Mouse (Mus musculus): ENCODE data around the gene Rbm3. TPM values are rescaled to one million over a fixed set of nuclear protein-coding genes. Genes with fewer than 3 reads are reported as not detected.
A peak's percentile ranks its signal among the peaks of the same experiment; 100 is the strongest.

Gene Rbm3
- 381 and 393 TPM in 2 replicates for polyA plus RNA-seq (2015; fragmentation: Nextera tagmentation; extraction: Ambion mirVana)

- peak; percentile 96 for ATAC-seq (replicated peaks)
- Histone ChIP-seq H3K27me3 (no peaks in the 10 kb centered on the region), H3K27ac (replicated peaks) (peak within 1 kb of the TSS; percentile 98), H3K9me3 (no peaks in the 10 kb centered on the region; the same call in 1 of the 2 replicates), H3K9ac (replicated peaks) (peak within 1 kb of the TSS; percentile 85), H3K4me3 (peak within 1 kb of the TSS; percentile 65), H3K4me1 (peaks cover 16% of the 10 kb centered on the region), H3K36me3 (peaks cover 18% of the 10 kb centered on the region; the same call in 1 of the 2 replicates), H3K4me2 (replicated peaks) (peak within 1 kb of the TSS; percentile 71)
- WGBS = 19% methylated on average over 64 of the region's 65 CpGs
Measured at GRCm38 (mm10) chrX:8145153-8145991, at the start of gene Rbm3. Rbm3 (minus strand) TSS chrX:8145880.

DNA sequence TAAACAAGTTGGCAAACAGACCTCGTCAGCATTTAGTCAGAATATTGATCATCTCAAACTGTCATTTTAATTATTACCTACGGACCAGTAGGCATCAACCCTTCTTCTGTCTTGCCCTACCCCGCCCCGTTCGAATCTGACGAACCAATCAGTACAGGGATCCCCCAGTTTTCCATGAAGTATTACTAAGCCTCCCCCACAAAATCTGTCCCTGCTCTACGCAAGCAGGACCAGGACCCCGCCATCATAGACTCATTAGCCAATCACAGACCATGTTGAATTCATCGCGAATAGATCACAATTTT, 47.7 kb upstream of the Rbm3 start, which contains the start of gene Ebp:
Ebp (minus strand) TSS at position 94 of the 305 bp plus-strand sequence.
- no peaks in the 10 kb centered on the region for H3K27me3 ChIP-seq
- H3K9me3 ChIP-seq = no peaks in the 10 kb centered on the region
- H3K36me3 ChIP-seq = no peaks in the 10 kb centered on the region
- peak; percentile 78 for ATAC-seq (replicated peaks)
- H3K27ac ChIP-seq (replicated peaks) = peak within 1 kb of the TSS; percentile 76
- 0 out of 2 replicates have a peak, but pooled peaks cover 6% of the 10 kb centered on the region for H3K4me1 ChIP-seq
- H3K4me3 ChIP-seq = peak within 1 kb of the TSS; percentile 56
- H3K9ac ChIP-seq (replicated peaks) = peak within 1 kb of the TSS; percentile 57
- 21% methylated on average over 10 of the region's 10 CpGs for WGBS
- H3K4me2 ChIP-seq (replicated peaks) = peak within 1 kb of the TSS; percentile 54

- Histone ChIP-seq H3K9ac (replicated peaks) (peak overlapping the region; percentile 57), H3K27me3 (no peaks in the 10 kb centered on the region), H3K4me2 (replicated peaks) (peak overlapping the region; percentile 54), H3K9me3 (no peaks in the 10 kb centered on the region), H3K36me3 (no peaks in the 10 kb centered on the region), H3K27ac (replicated peaks) (peak overlapping the region; percentile 76), H3K4me3 (peak overlapping the region; percentile 56), H3K4me1 (0 out of 2 replicates have a peak, but pooled peaks cover 6% of the 10 kb centered on the region)
- WGBS = 14% methylated on average over 38 of the region's 38 CpGs
- peak; percentile 98 for ATAC-seq (replicated peaks)
Measured at GRCm38 (mm10) chrX:8192640-8193418, 47.1 kb upstream of the Rbm3 start.

- H3K27me3 ChIP-seq = no peaks in the 10 kb centered on the region
- H3K36me3 ChIP-seq = no peaks in the 10 kb centered on the region
- no peak for ATAC-seq (replicated peaks)
- H3K4me2 ChIP-seq (replicated peaks) = peak overlapping the region; percentile 54
- peak overlapping the region; percentile 56 for H3K4me3 ChIP-seq
- H3K9me3 ChIP-seq = no peaks in the 10 kb centered on the region
- H3K27ac ChIP-seq (replicated peaks) = peak overlapping the region; percentile 76; the same call in 1 of the 2 replicates
- H3K4me1 ChIP-seq = 0 out of 2 replicates have a peak, but pooled peaks cover 6% of the 10 kb centered on the region
- 17% methylated on average over 13 of the region's 13 CpGs for WGBS
- peak overlapping the region; percentile 57 for H3K9ac ChIP-seq (replicated peaks)
Measured at GRCm38 (mm10) chrX:8192126-8192639, 46.5 kb upstream of the Rbm3 start.

GRCm38 (mm10) chrX:8182871-8183540, 37.3 kb upstream of the Rbm3 start:
- no peak overlapping the region for H3K9ac ChIP-seq (replicated peaks)
- H3K4me1 ChIP-seq = no peaks in the 10 kb centered on the region
- ATAC-seq (replicated peaks) = no peak
- no peak overlapping the region for H3K4me3 ChIP-seq
- peaks cover 3% of the 10 kb centered on the region; the same call in 1 of the 2 replicates for H3K36me3 ChIP-seq
- H3K4me2 ChIP-seq (replicated peaks) = no peak overlapping the region
- H3K27me3 ChIP-seq = no peaks in the 10 kb centered on the region
- H3K9me3 ChIP-seq = no peaks in the 10 kb centered on the region
- no peak overlapping the region for H3K27ac ChIP-seq (replicated peaks)
- WGBS = 13% methylated on average over 7 of the region's 7 CpGs

DNA sequence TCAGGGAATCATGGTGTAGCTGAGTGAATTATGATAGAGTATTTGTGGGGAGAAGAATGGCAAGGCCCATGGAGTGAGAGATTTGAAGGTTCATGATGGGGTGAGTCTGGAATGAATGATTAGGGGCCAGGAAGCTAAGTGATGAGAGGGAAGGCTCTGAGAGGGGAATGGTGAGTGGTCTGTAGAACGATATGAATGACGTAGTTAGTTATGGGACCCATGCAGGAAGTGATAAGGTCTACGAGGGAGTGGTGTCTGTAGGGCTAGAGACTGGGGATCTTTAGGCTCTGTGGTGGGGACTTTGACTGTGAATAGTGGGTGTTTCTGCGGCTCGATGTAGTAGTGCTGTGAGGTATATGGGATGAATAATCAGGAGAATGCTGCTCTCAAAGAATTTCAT, 34.0 kb upstream of the Rbm3 start:
- Histone ChIP-seq H3K4me2 (replicated peaks) (no peak overlapping the region), H3K27ac (replicated peaks) (no peak overlapping the region), H3K9me3 (no peaks in the 10 kb centered on the region), H3K36me3 (no peaks in the 10 kb centered on the region), H3K9ac (replicated peaks) (no peak overlapping the region), H3K4me3 (no peak overlapping the region), H3K27me3 (no peaks in the 10 kb centered on the region), H3K4me1 (peaks cover 3% of the 10 kb centered on the region)
- ATAC-seq (replicated peaks) = no peak
- 88% methylated on average over 5 of the region's 5 CpGs for WGBS

GRCm38 (mm10) chrX:8178871-8179270, 33.2 kb upstream of the Rbm3 start:
- no peaks in the 10 kb centered on the region for H3K36me3 ChIP-seq
- H3K4me2 ChIP-seq (replicated peaks) = no peak overlapping the region
- H3K4me3 ChIP-seq = no peak overlapping the region
- ATAC-seq (replicated peaks) = no peak
- no peaks in the 10 kb centered on the region for H3K27me3 ChIP-seq
- WGBS = 96% methylated on average over 2 of the region's 2 CpGs
- H3K4me1 ChIP-seq = peaks cover 7% of the 10 kb centered on the region
- H3K9ac ChIP-seq (replicated peaks) = no peak overlapping the region
- no peaks in the 10 kb centered on the region for H3K9me3 ChIP-seq
- no peak overlapping the region for H3K27ac ChIP-seq (replicated peaks)

DNA sequence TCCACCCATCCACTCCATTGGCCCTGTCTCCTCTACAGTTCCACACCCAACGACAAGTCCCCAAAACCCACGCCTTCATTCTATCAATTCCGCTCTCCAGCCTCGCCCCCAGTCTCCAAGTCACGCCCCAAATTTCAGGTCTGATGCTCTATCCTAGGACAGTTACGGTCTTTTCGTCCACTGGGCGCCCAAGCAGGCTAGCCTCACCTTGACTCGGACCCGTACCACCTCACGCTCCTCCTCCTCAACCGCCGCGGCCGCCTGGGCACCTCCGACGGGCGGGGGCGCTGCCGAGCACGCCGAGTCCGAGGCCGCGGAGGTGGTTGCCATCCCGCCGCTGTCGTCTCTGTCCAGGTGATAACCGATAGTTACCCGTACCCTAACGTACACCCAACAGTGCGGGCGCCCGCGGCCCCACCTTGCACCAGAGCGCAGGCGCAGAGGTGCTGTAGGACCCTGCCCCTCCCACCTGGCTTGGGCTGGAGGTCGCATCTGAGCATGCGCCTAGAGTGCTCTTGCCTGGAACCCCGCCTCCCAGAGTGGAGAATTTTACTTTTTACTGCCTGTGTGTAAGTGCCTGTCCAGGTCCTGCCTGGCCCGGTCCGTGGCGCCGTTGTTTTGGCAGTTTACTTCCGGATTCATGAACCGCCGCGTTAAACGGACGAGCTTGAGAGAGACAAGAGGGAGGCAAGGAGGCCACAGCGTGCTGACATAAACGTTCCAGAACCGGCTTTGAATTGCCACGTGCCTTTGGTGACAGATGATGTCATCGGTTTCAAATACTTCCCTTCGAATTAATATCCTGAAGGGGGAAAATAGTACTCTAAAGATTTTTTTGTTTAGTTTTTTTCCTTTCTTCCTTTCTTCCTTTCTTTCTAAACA, 30.1 kb upstream of the Rbm3 start, which contains the start of gene Tbc1d25:
Tbc1d25 (minus strand) TSS at position 678 of the 882 bp plus-strand sequence.
- peak within 1 kb of the TSS; percentile 51 for H3K4me2 ChIP-seq (replicated peaks)
- peak within 1 kb of the TSS; percentile 70 for H3K4me3 ChIP-seq
- ATAC-seq (replicated peaks) = peak; percentile 96
- H3K9ac ChIP-seq (replicated peaks) = peak within 1 kb of the TSS; percentile 65
- 14% methylated on average over 56 of the region's 56 CpGs for WGBS
- peak within 1 kb of the TSS; percentile 46; the same call in 1 of the 2 replicates for H3K27ac ChIP-seq (replicated peaks)
- H3K27me3 ChIP-seq = no peaks in the 10 kb centered on the region
- peaks cover 7% of the 10 kb centered on the region for H3K4me1 ChIP-seq
- H3K9me3 ChIP-seq = no peaks in the 10 kb centered on the region
- H3K36me3 ChIP-seq = no peaks in the 10 kb centered on the region

DNA sequence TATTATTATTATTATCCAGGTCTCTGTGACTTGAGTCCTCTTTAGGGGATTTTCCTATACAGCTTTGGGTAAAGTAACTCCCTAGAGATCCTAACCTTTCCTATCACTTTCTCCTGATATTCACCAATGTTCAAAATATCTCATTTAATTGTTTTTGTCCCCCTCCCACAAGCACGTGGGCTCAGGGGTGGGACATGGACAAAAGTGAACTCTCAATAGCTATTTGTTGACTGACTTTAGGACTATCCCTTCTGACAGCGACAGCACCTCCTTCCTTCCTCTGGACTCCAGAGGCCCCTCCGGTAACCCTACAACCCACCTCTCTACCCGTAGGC, 29.5 kb upstream of the Rbm3 start:
- ATAC-seq (replicated peaks) = no peak
- H3K4me1 ChIP-seq = peaks cover 7% of the 10 kb centered on the region
- 17% methylated on average over 4 of the region's 4 CpGs for WGBS

GRCm38 (mm10) chrX:8167716-8168647, 22.3 kb upstream of the Rbm3 start:
- no peak for ATAC-seq (replicated peaks)
- H3K4me2 ChIP-seq (replicated peaks) = no peak overlapping the region
- no peaks in the 10 kb centered on the region for H3K36me3 ChIP-seq
- no peak overlapping the region for H3K9ac ChIP-seq (replicated peaks)
- WGBS = 89% methylated on average over 9 of the region's 10 CpGs
- no peaks in the 10 kb centered on the region for H3K27me3 ChIP-seq
- no peaks in the 10 kb centered on the region for H3K4me1 ChIP-seq
- no peak overlapping the region for H3K27ac ChIP-seq (replicated peaks)
- H3K4me3 ChIP-seq = no peak overlapping the region
- H3K9me3 ChIP-seq = no peaks in the 10 kb centered on the region

More for the DNA sequence above, 29.5 kb upstream of the Rbm3 start:
- no peaks in the 10 kb centered on the region for H3K27me3 ChIP-seq
- H3K27ac ChIP-seq (replicated peaks) = no peak overlapping the region
- H3K36me3 ChIP-seq = no peaks in the 10 kb centered on the region
- peak overlapping the region; percentile 51 for H3K4me2 ChIP-seq (replicated peaks)
- H3K4me3 ChIP-seq = peak overlapping the region; percentile 70
- peak overlapping the region; percentile 65 for H3K9ac ChIP-seq (replicated peaks)
- H3K9me3 ChIP-seq = no peaks in the 10 kb centered on the region

All from forebrain, embryonic 15.5 days (tissue).